Mouse (Mus musculus) gastrocnemius, postnatal 10 days (tissue): ENCODE data around the gene Dock10. TPM values are rescaled to one million over a fixed set of nuclear protein-coding genes. Genes with fewer than 3 reads are reported as not detected.

Experiments
- DNase-seq: peaks from one replicate; pipeline ENCODE4 v3.0.0; 2021; ENCODE audit warnings: mixed read lengths
- total RNA-seq, 2 experiments: library from RNA; stranded (reverse); gene quantifications; 2 replicates each; pipeline ENCODE4 v1.2.3; 2021

Gene Dock10
- total RNA-seq, 2 experiments from 2014 or later: 12.0 to 17.2 TPM

DNA sequence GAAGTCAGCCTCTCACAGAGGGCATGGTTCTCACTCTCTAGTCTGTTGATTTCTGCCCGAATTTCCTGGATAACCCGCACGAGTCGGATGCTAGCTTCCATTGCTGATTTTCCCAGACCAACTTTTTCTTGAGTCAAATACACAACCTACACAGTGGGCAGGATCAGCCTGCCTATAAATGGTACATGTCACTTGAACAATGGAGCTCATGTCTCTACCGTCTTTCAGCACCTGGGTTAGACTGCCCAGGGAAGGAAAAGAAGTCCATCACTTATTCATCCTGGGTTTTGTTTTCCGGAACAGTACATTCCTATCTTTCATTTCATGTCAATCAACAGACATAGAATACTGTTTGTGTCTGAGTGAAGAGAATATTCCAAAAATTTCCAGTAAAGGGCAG, 297.0 kb downstream of the Dock10 start, which contains the start of gene Gm45261:
Gene Gm45261, minus strand, starts transcription at position 101 of the 400 bp plus-strand sequence.
- no peak for DNase-seq

DNA sequence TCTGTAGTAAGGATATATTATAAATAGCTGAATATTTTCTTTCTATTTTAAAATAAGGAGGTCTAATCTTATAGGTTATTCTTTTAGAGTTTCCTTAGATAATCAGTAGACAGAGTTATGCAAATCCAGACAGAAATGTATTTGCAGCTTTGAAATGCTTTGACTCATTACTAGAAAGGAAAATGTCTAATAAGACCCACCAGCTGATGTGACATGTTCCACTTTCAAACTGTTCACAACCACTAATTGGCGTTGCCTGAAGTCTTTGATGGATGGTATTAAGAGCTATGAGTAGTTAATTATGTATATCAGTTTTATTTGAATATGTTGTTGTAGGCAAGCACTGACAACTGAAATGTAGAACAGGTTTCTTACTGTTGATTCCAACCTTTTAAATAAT, 298.4 kb downstream of the Dock10 start:
- DNase-seq: no peak

DNA sequence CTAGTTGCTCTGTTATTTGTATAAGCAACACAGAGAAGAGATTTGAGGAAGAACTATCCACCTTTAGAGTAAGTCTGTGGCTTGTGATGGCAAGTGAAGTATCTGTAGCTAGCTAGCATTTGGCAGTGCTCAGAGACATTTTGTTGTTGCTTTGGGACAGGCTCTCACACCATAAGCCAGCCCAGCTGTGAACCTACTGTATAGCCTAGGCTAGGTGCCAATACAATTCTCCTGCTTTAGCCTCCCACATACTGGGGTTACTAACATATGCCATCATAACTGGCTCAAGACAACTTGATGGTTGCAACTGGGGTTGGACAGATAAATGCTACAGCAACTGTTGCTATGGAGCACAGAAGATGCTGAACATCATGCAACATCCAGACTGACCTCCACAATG, 298.9 kb downstream of the Dock10 start:
- DNase-seq: no peak

DNA sequence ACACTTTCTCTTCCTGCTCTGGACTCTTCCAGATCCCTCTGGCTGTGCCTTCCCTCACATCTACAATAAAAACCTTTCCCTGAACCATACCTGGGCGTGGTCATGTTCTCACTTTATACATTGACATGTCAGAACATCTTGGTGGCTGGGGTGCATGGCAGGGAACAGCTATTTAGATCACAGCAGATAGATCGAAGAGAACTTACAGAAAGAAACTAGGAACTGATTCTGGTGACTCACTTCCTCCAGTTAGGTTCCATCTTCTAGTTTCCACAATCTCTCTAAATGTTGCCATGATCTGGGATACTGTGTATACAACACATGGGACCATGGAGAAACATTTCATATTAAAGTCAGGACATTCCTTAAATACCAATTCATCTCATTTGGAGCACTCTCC, 304.4 kb downstream of the Dock10 start:
- DNase-seq: no peak

DNA sequence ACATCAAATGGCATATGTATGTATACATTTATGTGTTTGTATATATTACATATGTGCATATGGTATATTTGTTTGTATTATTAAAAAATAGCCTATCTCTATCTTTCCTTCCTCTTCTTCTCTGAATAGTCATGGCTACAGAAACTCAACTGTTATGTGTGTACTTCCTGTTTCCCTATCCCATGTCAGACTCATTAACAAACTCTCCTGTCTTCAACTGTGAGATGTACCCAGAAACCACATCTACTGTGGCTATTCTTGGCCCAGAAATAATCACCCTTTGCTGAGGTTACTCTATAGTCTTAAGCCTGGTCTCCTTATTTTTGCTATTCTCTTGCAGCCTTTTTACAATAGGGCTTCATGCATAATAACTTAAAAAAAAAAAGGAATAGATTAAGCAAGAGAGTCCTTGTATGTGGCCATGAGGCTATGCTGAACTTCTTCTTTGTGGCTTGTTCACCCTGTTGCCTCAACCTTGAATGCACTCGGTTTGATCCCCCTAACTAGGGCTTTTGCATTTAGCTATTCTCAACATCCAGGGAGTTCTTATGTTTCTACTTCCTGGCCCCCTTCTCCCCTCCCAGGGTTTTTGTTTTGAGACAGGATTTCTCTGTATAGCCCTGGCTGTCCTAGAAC, 306.3 kb downstream of the Dock10 start:
- DNase-seq: no peak
